Mouse (Mus musculus): ENCODE data around the gene Carnmt1.
A peak's percentile ranks its signal among the peaks of the same experiment; 100 is the strongest.

Carnmt1 gene

GRCm38 (mm10) chr19:18654330-18654729 lies 16.2 kb upstream of the Carnmt1 start:
- peak; percentile 77 for DNase-seq

- peak; percentile 60 for DNase-seq
Observed at GRCm38 (mm10) chr19:18654984-18655383, 15.6 kb upstream of the Carnmt1 start.

- peak; percentile 61 for DNase-seq
Observed at GRCm38 (mm10) chr19:18655999-18656398, 14.6 kb upstream of the Carnmt1 start.

GRCm38 (mm10) chr19:18658473-18658872 lies 12.1 kb upstream of the Carnmt1 start:
- no peak for DNase-seq

GRCm38 (mm10) chr19:18659349-18659748 lies 11.2 kb upstream of the Carnmt1 start:
- DNase-seq = no peak

- no peak for DNase-seq
Observed at GRCm38 (mm10) chr19:18660466-18660865, 10.1 kb upstream of the Carnmt1 start.

- DNase-seq = no peak
Observed at GRCm38 (mm10) chr19:18661683-18662082, 8.9 kb upstream of the Carnmt1 start.

GRCm38 (mm10) chr19:18663904-18664303 lies 6.7 kb upstream of the Carnmt1 start:
- no peak for DNase-seq

GRCm38 (mm10) chr19:18666966-18667365 lies 3.6 kb upstream of the Carnmt1 start:
- DNase-seq = peak; percentile 21

- DNase-seq = no peak
Observed at GRCm38 (mm10) chr19:18669551-18669950, 1.0 kb upstream of the Carnmt1 start.

- DNase-seq = no peak
Observed at GRCm38 (mm10) chr19:18671056-18671741, 635 bp downstream of the Carnmt1 start.

- DNase-seq = no peak
Observed at GRCm38 (mm10) chr19:18672498-18672897, 1.9 kb downstream of the Carnmt1 start.

GRCm38 (mm10) chr19:18673116-18673515 lies 2.6 kb downstream of the Carnmt1 start:
- no peak for DNase-seq

GRCm38 (mm10) chr19:18682142-18682541 lies 11.6 kb downstream of the Carnmt1 start:
- no peak for DNase-seq

GRCm38 (mm10) chr19:18687556-18687955 lies 17.0 kb downstream of the Carnmt1 start:
- DNase-seq = no peak

- no peak for DNase-seq
Observed at GRCm38 (mm10) chr19:18692176-18692575, 21.6 kb downstream of the Carnmt1 start.

- DNase-seq = no peak
Observed at GRCm38 (mm10) chr19:18692768-18693167, 22.2 kb downstream of the Carnmt1 start.

GRCm38 (mm10) chr19:18695116-18695515 lies 24.6 kb downstream of the Carnmt1 start:
- no peak for DNase-seq

GRCm38 (mm10) chr19:18695552-18695951 lies 25.0 kb downstream of the Carnmt1 start:
- DNase-seq = no peak

GRCm38 (mm10) chr19:18708101-18708500 lies 37.5 kb downstream of the Carnmt1 start:
- no peak for DNase-seq

- no peak for DNase-seq
Observed at GRCm38 (mm10) chr19:18710903-18711302, 40.3 kb downstream of the Carnmt1 start.

- no peak for DNase-seq
Observed at GRCm38 (mm10) chr19:18711589-18711988, 41.0 kb downstream of the Carnmt1 start.

- no peak for DNase-seq
Observed at GRCm38 (mm10) chr19:18712153-18712865, 41.7 kb downstream of the Carnmt1 start.

- DNase-seq = peak; percentile 100
Observed at GRCm38 (mm10) chr19:18712866-18713300, 42.3 kb downstream of the Carnmt1 start, which contains the start of gene D030056L22Rik. TSS of gene D030056L22Rik (plus strand) at chr19:18713193.
